ENCODE assay signal across 26 mouse cellular contexts in the genomic region with DNA sequence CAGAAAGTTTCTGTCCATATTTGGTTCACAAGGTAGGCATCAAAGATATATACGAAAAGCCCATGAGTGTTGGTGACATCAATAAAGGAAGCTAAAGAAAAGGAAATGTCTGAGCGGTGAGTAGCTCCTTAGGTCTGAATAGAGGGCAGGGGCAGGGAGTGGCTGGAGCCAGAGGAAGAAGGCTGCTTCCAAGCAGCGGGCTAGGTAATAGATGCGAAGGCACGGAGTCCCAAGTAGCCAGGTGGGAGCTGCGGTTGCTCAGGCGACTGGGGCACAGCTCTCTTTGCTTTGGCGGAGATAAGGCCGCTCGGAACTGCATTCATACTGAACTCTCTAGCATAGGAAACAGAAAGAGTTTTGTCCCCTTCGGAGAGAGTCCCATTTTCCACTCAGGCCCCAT.
DNase-seq lines count a peak whose midpoint lies in the region; ATAC-seq lines count a peak whose summit lies in the region.
"Had no signal": no experiment of that assay in that cellular context is flagged by ENCODE, and none has a peak within 500 bp of the region (broad histone marks: within the 10 kb centered on the region; RNA-seq: fewer than 3 reads in every experiment).

No protein-coding gene starts in this region.

- H3K36me3 ChIP-seq in embryonic facial prominence, embryonic 14.5 days (ENCODE audit: control insufficient read depth, insufficient read depth, low read length) = no peaks in the 10 kb centered on the region
- no peaks in the 10 kb centered on the region for H3K36me3 ChIP-seq in embryonic facial prominence, embryonic 10.5 days (replicated peaks)
- no peaks in the 10 kb centered on the region for H3K36me3 ChIP-seq in limb, embryonic 13.5 days
- H3K36me3 ChIP-seq in limb, embryonic 10.5 days = 0 out of 2 replicates have a peak, but pooled peaks cover 2% of the 10 kb centered on the region
- no peaks in the 10 kb centered on the region for H3K36me3 ChIP-seq in stomach, embryonic 16.5 days (ENCODE audit: control insufficient read depth, insufficient read depth, low read length)
- H3K36me3 ChIP-seq: embryonic facial prominence, embryonic 15.5 days; heart, embryonic 12.5 days; liver, embryonic 15.5 days; neural tube, embryonic 13.5 days had no signal

- 56% methylated on average over 11 of the region's 11 CpGs for WGBS in embryonic facial prominence, embryonic 14.5 days
- WGBS in embryonic facial prominence, embryonic 10.5 days = 65% methylated on average over 11 of the region's 11 CpGs
- 66% methylated on average over 11 of the region's 11 CpGs for WGBS in limb, embryonic 13.5 days
- 79% methylated on average over 11 of the region's 11 CpGs for WGBS in limb, embryonic 10.5 days
- 52% methylated on average over 11 of the region's 11 CpGs for WGBS in stomach, embryonic 16.5 days

- no peak overlapping the region for H3K9ac ChIP-seq in embryonic facial prominence, embryonic 14.5 days (ENCODE audit: low read depth, low read length)
- H3K9ac ChIP-seq in limb, embryonic 13.5 days = no peak overlapping the region
- no peak overlapping the region for H3K9ac ChIP-seq in stomach, embryonic 16.5 days (ENCODE audit: low read length)
- H3K9ac ChIP-seq: embryonic facial prominence, embryonic 15.5 days; heart, embryonic 12.5 days; liver, embryonic 15.5 days; neural tube, embryonic 13.5 days had no signal

- H3K9me3 ChIP-seq in embryonic facial prominence, embryonic 14.5 days (ENCODE audit: control insufficient read depth, low read length) = peaks cover 4% of the 10 kb centered on the region; the same call in 1 of the 2 replicates
- peaks cover 4% of the 10 kb centered on the region; the same call in 1 of the 2 replicates for H3K9me3 ChIP-seq in embryonic facial prominence, embryonic 10.5 days
- peaks cover 5% of the 10 kb centered on the region for H3K9me3 ChIP-seq in limb, embryonic 13.5 days
- H3K9me3 ChIP-seq in limb, embryonic 10.5 days (replicated peaks) = no peaks in the 10 kb centered on the region
- no peaks in the 10 kb centered on the region for H3K9me3 ChIP-seq in stomach, embryonic 16.5 days (replicated peaks; ENCODE audit: control insufficient read depth, low read length)
- H3K9me3 ChIP-seq: embryonic facial prominence, embryonic 15.5 days; neural tube, embryonic 13.5 days had no signal

- peak; percentile 45 for DNase-seq in embryonic facial prominence, embryonic 14.5 days (ENCODE audit: low spot score)
- no peak for DNase-seq in embryonic facial prominence, embryonic 10.5 days (ENCODE audit: low spot score)
- DNase-seq in limb, embryonic 10.5 days (ENCODE audit: low spot score) = no peak
- DNase-seq in WW6 (ENCODE audit: low read depth, low spot score) = peak; percentile 18
- DNase-seq in cerebellum, adult 11 months = no peak
- DNase-seq: cerebellum, adult 18-20 months; cerebellum, postnatal 14 days; embryo, embryonic 11 days; gastrocnemius, postnatal 10 days; heart, adult 18-20 months; heart, postnatal 10 days; kidney, adult 18-20 months; kidney, postnatal 36 days; liver; midbrain, embryonic 14.5 days; retina, postnatal 1 day; right cerebral cortex, postnatal 25 days; spleen, adult 18-20 months; thymus, postnatal 25 days had no signal

- no peaks in the 10 kb centered on the region for H3K27me3 ChIP-seq in embryonic facial prominence, embryonic 14.5 days (replicated peaks; ENCODE audit: control insufficient read depth, insufficient read depth, low read length)
- H3K27me3 ChIP-seq in embryonic facial prominence, embryonic 10.5 days (replicated peaks; ENCODE audit: low read depth, poor library complexity, severe bottlenecking) = no peaks in the 10 kb centered on the region
- 0 out of 2 replicates have a peak, but pooled peaks cover 5% of the 10 kb centered on the region for H3K27me3 ChIP-seq in limb, embryonic 13.5 days
- 0 out of 2 replicates have a peak, but pooled peaks cover 2% of the 10 kb centered on the region for H3K27me3 ChIP-seq in limb, embryonic 10.5 days (ENCODE audit: low read depth, poor library complexity, severe bottlenecking)
- H3K27me3 ChIP-seq in stomach, embryonic 16.5 days (ENCODE audit: control insufficient read depth, insufficient read depth, low read length) = no peaks in the 10 kb centered on the region
- H3K27me3 ChIP-seq: embryonic facial prominence, embryonic 15.5 days; heart, embryonic 12.5 days; liver, embryonic 15.5 days; neural tube, embryonic 13.5 days had no signal

- no peak overlapping the region for H3K27ac ChIP-seq in embryonic facial prominence, embryonic 14.5 days (replicated peaks; ENCODE audit: low read depth, low read length)
- no peak overlapping the region for H3K27ac ChIP-seq in embryonic facial prominence, embryonic 10.5 days (replicated peaks)
- H3K27ac ChIP-seq in limb, embryonic 13.5 days = peak overlapping the region; percentile 58
- no peak overlapping the region for H3K27ac ChIP-seq in limb, embryonic 10.5 days
- H3K27ac ChIP-seq in stomach, embryonic 16.5 days (ENCODE audit: low read length) = no peak overlapping the region
- H3K27ac ChIP-seq: embryonic facial prominence, embryonic 15.5 days; liver, embryonic 15.5 days; neural tube, embryonic 13.5 days had no signal

- no peak overlapping the region for H3K4me2 ChIP-seq in embryonic facial prominence, embryonic 14.5 days (ENCODE audit: low read depth, low read length)
- H3K4me2 ChIP-seq in limb, embryonic 13.5 days (replicated peaks) = no peak overlapping the region
- H3K4me2 ChIP-seq in stomach, embryonic 16.5 days (ENCODE audit: low read depth, low read length) = no peak overlapping the region
- H3K4me2 ChIP-seq: embryonic facial prominence, embryonic 15.5 days; heart, embryonic 12.5 days; liver, embryonic 15.5 days; neural tube, embryonic 13.5 days had no signal

- peaks cover 4% of the 10 kb centered on the region; the same call in 1 of the 2 replicates for H3K4me1 ChIP-seq in embryonic facial prominence, embryonic 14.5 days (ENCODE audit: control insufficient read depth, insufficient read depth, low read length)
- peaks cover 10% of the 10 kb centered on the region for H3K4me1 ChIP-seq in embryonic facial prominence, embryonic 10.5 days
- no peaks in the 10 kb centered on the region for H3K4me1 ChIP-seq in limb, embryonic 13.5 days
- peaks cover 21% of the 10 kb centered on the region for H3K4me1 ChIP-seq in limb, embryonic 10.5 days
- no peaks in the 10 kb centered on the region for H3K4me1 ChIP-seq in stomach, embryonic 16.5 days (ENCODE audit: control insufficient read depth, insufficient read depth, low read length)
- H3K4me1 ChIP-seq: embryonic facial prominence, embryonic 15.5 days; heart, embryonic 12.5 days; liver, embryonic 15.5 days had no signal

- H3K4me3 ChIP-seq in embryonic facial prominence, embryonic 14.5 days (ENCODE audit: low read depth, low read length) = no peak overlapping the region
- no peak overlapping the region for H3K4me3 ChIP-seq in embryonic facial prominence, embryonic 10.5 days
- no peak overlapping the region for H3K4me3 ChIP-seq in limb, embryonic 13.5 days
- H3K4me3 ChIP-seq in limb, embryonic 10.5 days = no peak overlapping the region
- H3K4me3 ChIP-seq in stomach, embryonic 16.5 days (replicated peaks; ENCODE audit: low read length) = no peak overlapping the region
- H3K4me3 ChIP-seq: embryonic facial prominence, embryonic 15.5 days; heart, embryonic 12.5 days; liver, embryonic 15.5 days; neural tube, embryonic 13.5 days had no signal

- ATAC-seq in embryonic facial prominence, embryonic 14.5 days (ENCODE audit: low read depth) = no peak
- no peak for ATAC-seq in limb, embryonic 13.5 days (ENCODE audit: low FRiP score, low read depth)
- ATAC-seq in stomach, embryonic 16.5 days (ENCODE audit: insufficient read depth, low FRiP score) = 0 out of 2 replicates have a peak, but pooled peaks have one; percentile 17
- ATAC-seq: forebrain, embryonic 14.5 days had no signal

Comparison
In these comparisons a context has a peak if more than half of its experiments do, and no peak if none do; other contexts are left out.
1. DNase-seq: peak in embryonic facial prominence, embryonic 14.5 days (single experiment) and WW6 (single experiment); none in embryonic facial prominence, embryonic 10.5 days (single experiment), limb, embryonic 10.5 days (single experiment) and cerebellum, adult 11 months (single experiment).